Mouse (Mus musculus): ENCODE measurements around the gene Gm10842. TPM values are rescaled to one million over a fixed set of nuclear protein-coding genes. Genes with fewer than 3 reads are reported as not detected.
"Not testable (repeated sequence)": the region's sequence is repeated elsewhere in the genome, so short reads cannot be mapped to it uniquely, and the experiment has no call there.

Gm10842 gene
- not detected in 2 replicates for polyA plus RNA-seq (2014; fragmentation: Nextera tagmentation; extraction: Ambion mirVana)

- no peak for DNase-seq (ENCODE audit: low spot score)
- no peaks in the 10 kb centered on the region for H3K4me1 ChIP-seq (ENCODE audit: control insufficient read depth, insufficient read depth, low read length)
- WGBS = 68% methylated on average over 3 of the region's 3 CpGs
- H3K27ac ChIP-seq (replicated peaks; ENCODE audit: low read depth, low read length) = no peak within 1 kb of the TSS
- H3K36me3 ChIP-seq (ENCODE audit: control insufficient read depth, insufficient read depth, low read length) = no peaks in the 10 kb centered on the region
- no peak for ATAC-seq (ENCODE audit: low read depth)
- no peaks in the 10 kb centered on the region for H3K9me3 ChIP-seq (ENCODE audit: control insufficient read depth, low read length)
- H3K9ac ChIP-seq (ENCODE audit: low read depth, low read length) = no peak within 1 kb of the TSS
- no peak within 1 kb of the TSS for H3K4me3 ChIP-seq (ENCODE audit: low read depth, low read length)
- H3K4me2 ChIP-seq (ENCODE audit: low read depth, low read length) = no peak within 1 kb of the TSS
- no peaks in the 10 kb centered on the region for H3K27me3 ChIP-seq (replicated peaks; ENCODE audit: control insufficient read depth, insufficient read depth, low read length)
Measured at GRCm38 (mm10) chr11:105146593-105146992, at the start of gene Gm10842. TSS of gene Gm10842 (plus strand) at chr11:105146893.

- not testable (repeated sequence) for ATAC-seq (ENCODE audit: low read depth)
Measured at GRCm38 (mm10) chr11:105112448-105112847, 34.2 kb upstream of the Gm10842 start.

GRCm38 (mm10) chr11:105117814-105118213, 28.9 kb upstream of the Gm10842 start:
- 88% methylated on average over 7 of the region's 7 CpGs for WGBS
- ATAC-seq (ENCODE audit: low read depth) (no peak), DNase-seq (ENCODE audit: low spot score) (no peak)
- Histone ChIP-seq H3K4me3 (ENCODE audit: low read depth, low read length) (no peak overlapping the region), H3K4me1 (ENCODE audit: control insufficient read depth, insufficient read depth, low read length) (no peaks in the 10 kb centered on the region), H3K9me3 (ENCODE audit: control insufficient read depth, low read length) (no peaks in the 10 kb centered on the region), H3K27ac (replicated peaks; ENCODE audit: low read depth, low read length) (no peak overlapping the region), H3K9ac (ENCODE audit: low read depth, low read length) (no peak overlapping the region), H3K27me3 (replicated peaks; ENCODE audit: control insufficient read depth, insufficient read depth, low read length) (no peaks in the 10 kb centered on the region), H3K4me2 (ENCODE audit: low read depth, low read length) (no peak overlapping the region), H3K36me3 (ENCODE audit: control insufficient read depth, insufficient read depth, low read length) (no peaks in the 10 kb centered on the region)

More at GRCm38 (mm10) chr11:105112448-105112847, 34.2 kb upstream of the Gm10842 start:
- not testable (repeated sequence) for H3K4me3 ChIP-seq (ENCODE audit: low read depth, low read length); H3K36me3 ChIP-seq (ENCODE audit: control insufficient read depth, insufficient read depth, low read length); H3K9ac ChIP-seq (ENCODE audit: low read depth, low read length); DNase-seq (ENCODE audit: low spot score); H3K4me2 ChIP-seq (ENCODE audit: low read depth, low read length); H3K27me3 ChIP-seq (replicated peaks; ENCODE audit: control insufficient read depth, insufficient read depth, low read length); H3K4me1 ChIP-seq (ENCODE audit: control insufficient read depth, insufficient read depth, low read length); H3K27ac ChIP-seq (replicated peaks; ENCODE audit: low read depth, low read length); H3K9me3 ChIP-seq (ENCODE audit: control insufficient read depth, low read length)
- WGBS = 81% methylated on average over 22 of the region's 22 CpGs

- no peak overlapping the region for H3K4me3 ChIP-seq (ENCODE audit: low read depth, low read length)
- H3K9me3 ChIP-seq (ENCODE audit: control insufficient read depth, low read length) = no peaks in the 10 kb centered on the region
- no peak overlapping the region for H3K4me2 ChIP-seq (ENCODE audit: low read depth, low read length)
- DNase-seq (ENCODE audit: low spot score) (peak; percentile 2), ATAC-seq (ENCODE audit: low read depth) (no peak)
- no peak overlapping the region for H3K27ac ChIP-seq (replicated peaks; ENCODE audit: low read depth, low read length)
- H3K36me3 ChIP-seq (ENCODE audit: control insufficient read depth, insufficient read depth, low read length) = no peaks in the 10 kb centered on the region
- 22% methylated on average over 4 of the region's 4 CpGs for WGBS
- H3K9ac ChIP-seq (ENCODE audit: low read depth, low read length) = no peak overlapping the region
- H3K27me3 ChIP-seq (replicated peaks; ENCODE audit: control insufficient read depth, insufficient read depth, low read length) = no peaks in the 10 kb centered on the region
- H3K4me1 ChIP-seq (ENCODE audit: control insufficient read depth, insufficient read depth, low read length) = no peaks in the 10 kb centered on the region
Measured at GRCm38 (mm10) chr11:105120551-105121061, 26.1 kb upstream of the Gm10842 start.

- not testable (repeated sequence) for H3K9me3 ChIP-seq (ENCODE audit: control insufficient read depth, low read length); H3K4me1 ChIP-seq (ENCODE audit: control insufficient read depth, insufficient read depth, low read length); H3K27me3 ChIP-seq (replicated peaks; ENCODE audit: control insufficient read depth, insufficient read depth, low read length); DNase-seq (ENCODE audit: low spot score); H3K4me3 ChIP-seq (ENCODE audit: low read depth, low read length); ATAC-seq (ENCODE audit: low read depth); H3K36me3 ChIP-seq (ENCODE audit: control insufficient read depth, insufficient read depth, low read length); H3K9ac ChIP-seq (ENCODE audit: low read depth, low read length); H3K4me2 ChIP-seq (ENCODE audit: low read depth, low read length); H3K27ac ChIP-seq (replicated peaks; ENCODE audit: low read depth, low read length)
- WGBS = 73% methylated on average over 5 of the region's 5 CpGs
Measured at GRCm38 (mm10) chr11:105121792-105122191, 24.9 kb upstream of the Gm10842 start.

- Histone ChIP-seq H3K27me3 (replicated peaks; ENCODE audit: control insufficient read depth, insufficient read depth, low read length) (no peaks in the 10 kb centered on the region), H3K27ac (replicated peaks; ENCODE audit: low read depth, low read length) (no peak overlapping the region), H3K4me1 (ENCODE audit: control insufficient read depth, insufficient read depth, low read length) (peaks cover 11% of the 10 kb centered on the region), H3K9me3 (ENCODE audit: control insufficient read depth, low read length) (no peaks in the 10 kb centered on the region), H3K4me3 (ENCODE audit: low read depth, low read length) (no peak overlapping the region), H3K4me2 (ENCODE audit: low read depth, low read length) (no peak overlapping the region), H3K9ac (ENCODE audit: low read depth, low read length) (no peak overlapping the region), H3K36me3 (ENCODE audit: control insufficient read depth, insufficient read depth, low read length) (0 out of 2 replicates have a peak, but pooled peaks cover 4% of the 10 kb centered on the region)
- DNase-seq (ENCODE audit: low spot score) (peak; percentile 68), ATAC-seq (ENCODE audit: low read depth) (no peak)
- 3% methylated on average over 9 of the region's 9 CpGs for WGBS
Measured at GRCm38 (mm10) chr11:105123986-105124385, 22.7 kb upstream of the Gm10842 start.

- Histone ChIP-seq H3K4me1 (ENCODE audit: control insufficient read depth, insufficient read depth, low read length) (peaks cover 11% of the 10 kb centered on the region), H3K9ac (ENCODE audit: low read depth, low read length) (peak within 1 kb of the TSS; percentile 77), H3K27me3 (replicated peaks; ENCODE audit: control insufficient read depth, insufficient read depth, low read length) (no peaks in the 10 kb centered on the region), H3K4me2 (ENCODE audit: low read depth, low read length) (peak within 1 kb of the TSS; percentile 94), H3K27ac (replicated peaks; ENCODE audit: low read depth, low read length) (peak within 1 kb of the TSS; percentile 61; the same call in 1 of the 2 replicates), H3K36me3 (ENCODE audit: control insufficient read depth, insufficient read depth, low read length) (peaks cover 23% of the 10 kb centered on the region), H3K9me3 (ENCODE audit: control insufficient read depth, low read length) (no peaks in the 10 kb centered on the region), H3K4me3 (ENCODE audit: low read depth, low read length) (peak within 1 kb of the TSS; percentile 100)
- DNase-seq (ENCODE audit: low spot score) = peak; percentile 95
- peak; percentile 92 for ATAC-seq (ENCODE audit: low read depth)
- 2% methylated on average over 29 of the region's 38 CpGs for WGBS
Measured at GRCm38 (mm10) chr11:105125735-105126519, 20.8 kb upstream of the Gm10842 start, which contains the start of gene Mettl2. TSS of gene Mettl2 (plus strand) at chr11:105126425.

GRCm38 (mm10) chr11:105126520-105127029, 20.1 kb upstream of the Gm10842 start:
- Histone ChIP-seq H3K9ac (ENCODE audit: low read depth, low read length) (peak overlapping the region; percentile 77), H3K9me3 (ENCODE audit: control insufficient read depth, low read length) (no peaks in the 10 kb centered on the region), H3K4me3 (ENCODE audit: low read depth, low read length) (peak overlapping the region; percentile 100), H3K36me3 (ENCODE audit: control insufficient read depth, insufficient read depth, low read length) (peaks cover 29% of the 10 kb centered on the region), H3K27me3 (replicated peaks; ENCODE audit: control insufficient read depth, insufficient read depth, low read length) (no peaks in the 10 kb centered on the region), H3K4me2 (ENCODE audit: low read depth, low read length) (peak overlapping the region; percentile 94), H3K4me1 (ENCODE audit: control insufficient read depth, insufficient read depth, low read length) (peaks cover 11% of the 10 kb centered on the region), H3K27ac (replicated peaks; ENCODE audit: low read depth, low read length) (no peak overlapping the region)
- WGBS = under 1% methylated on average over 39 of the region's 49 CpGs
- DNase-seq (ENCODE audit: low spot score) = no peak
- no peak; the same call in 1 of the 2 replicates for ATAC-seq (ENCODE audit: low read depth)

All from embryonic facial prominence, embryonic 14.5 days (tissue).